Mouse (Mus musculus) frontal cortex, postnatal 25 days (tissue): Measurements from ENCODE around the gene Olfr1500.
"Not testable (repeated sequence)": the region's sequence is repeated elsewhere in the genome, so short reads cannot be mapped to it uniquely, and the experiment has no call there.

Experiments
- DNase-seq, 2 experiments: peaks; one replicate each; pipeline ENCODE4 v3.0.0; 2022; ENCODE audit warnings: low spot score in 2 of 2

The Olfr1500 gene

GRCm38 (mm10) chr19:13830388-13830787 is at the start of gene Olfr1500:
Olfr1500 (minus strand) TSS chr19:13830488.
- no peak for DNase-seq

- no peak for DNase-seq
Measured at GRCm38 (mm10) chr19:13861495-13861894, 31.2 kb upstream of the Olfr1500 start, which contains the start of gene Olfr1502. Olfr1502 (plus strand) TSS chr19:13861795.

- not testable (repeated sequence) for DNase-seq
Measured at GRCm38 (mm10) chr19:13850592-13850991, 20.3 kb upstream of the Olfr1500 start, which contains the start of gene Olfr1501. Olfr1501 (minus strand) TSS chr19:13850692.

GRCm38 (mm10) chr19:13828447-13828846 is 1.8 kb downstream of the Olfr1500 start:
- DNase-seq, result no peak

- DNase-seq, result no peak
Measured at GRCm38 (mm10) chr19:13820847-13821246, 9.4 kb downstream of the Olfr1500 start.

- DNase-seq, result no peak
Measured at GRCm38 (mm10) chr19:13819347-13819746, 10.9 kb downstream of the Olfr1500 start, which contains the start of gene Olfr1499. Olfr1499 (minus strand) TSS chr19:13819447.

- no peak for DNase-seq
Measured at GRCm38 (mm10) chr19:13818827-13819226, 11.5 kb downstream of the Olfr1500 start.

GRCm38 (mm10) chr19:13812823-13813222 is 17.5 kb downstream of the Olfr1500 start:
- DNase-seq, result no peak

- DNase-seq, result not testable (repeated sequence)
Measured at GRCm38 (mm10) chr19:13805486-13805885, 24.8 kb downstream of the Olfr1500 start.

- no peak for DNase-seq
Measured at GRCm38 (mm10) chr19:13798102-13798501, 32.2 kb downstream of the Olfr1500 start, which contains the start of gene Olfr1497. Olfr1497 (minus strand) TSS chr19:13798202.

- DNase-seq, result no peak
Measured at GRCm38 (mm10) chr19:13777578-13777977, 52.7 kb downstream of the Olfr1500 start, which contains the start of gene Olfr1496. Olfr1496 (plus strand) TSS chr19:13777878.
